Mouse (Mus musculus) lung, postnatal 4 days (tissue): ENCODE results near the gene Cd200r4.
"Not testable (repeated sequence)": the region's sequence is repeated elsewhere in the genome, so short reads cannot be mapped to it uniquely, and the experiment has no call there.

Experiments
- DNase-seq, 2 experiments: peaks; one replicate each; pipeline ENCODE4 v3.0.0; 2021

Gene Cd200r4

GRCm38 (mm10) chr16:44811544-44811943 lies at the start of gene Cd200r4:
Gene Cd200r4 (plus strand): TSS chr16:44811733.
- no peak for DNase-seq

DNA sequence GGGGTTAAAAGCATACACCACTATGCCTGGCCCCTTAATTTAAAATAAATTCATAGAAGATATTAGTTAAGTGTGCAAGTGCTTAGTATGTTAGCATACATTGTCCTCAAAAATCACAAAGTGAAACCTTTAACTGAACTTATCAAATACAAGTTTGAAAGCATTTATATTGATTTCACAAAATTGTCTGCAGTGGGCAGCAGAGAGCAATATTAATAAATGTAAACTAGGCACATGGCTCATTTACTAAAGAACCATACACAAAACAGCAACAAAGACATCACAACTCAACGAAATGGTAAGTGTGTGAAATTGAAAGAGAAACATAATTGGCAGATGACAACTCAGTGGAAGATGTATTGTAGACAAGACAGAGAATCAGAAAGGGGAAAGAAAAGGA lies 49.7 kb upstream of the Cd200r4 start:
- DNase-seq, result no peak

DNA sequence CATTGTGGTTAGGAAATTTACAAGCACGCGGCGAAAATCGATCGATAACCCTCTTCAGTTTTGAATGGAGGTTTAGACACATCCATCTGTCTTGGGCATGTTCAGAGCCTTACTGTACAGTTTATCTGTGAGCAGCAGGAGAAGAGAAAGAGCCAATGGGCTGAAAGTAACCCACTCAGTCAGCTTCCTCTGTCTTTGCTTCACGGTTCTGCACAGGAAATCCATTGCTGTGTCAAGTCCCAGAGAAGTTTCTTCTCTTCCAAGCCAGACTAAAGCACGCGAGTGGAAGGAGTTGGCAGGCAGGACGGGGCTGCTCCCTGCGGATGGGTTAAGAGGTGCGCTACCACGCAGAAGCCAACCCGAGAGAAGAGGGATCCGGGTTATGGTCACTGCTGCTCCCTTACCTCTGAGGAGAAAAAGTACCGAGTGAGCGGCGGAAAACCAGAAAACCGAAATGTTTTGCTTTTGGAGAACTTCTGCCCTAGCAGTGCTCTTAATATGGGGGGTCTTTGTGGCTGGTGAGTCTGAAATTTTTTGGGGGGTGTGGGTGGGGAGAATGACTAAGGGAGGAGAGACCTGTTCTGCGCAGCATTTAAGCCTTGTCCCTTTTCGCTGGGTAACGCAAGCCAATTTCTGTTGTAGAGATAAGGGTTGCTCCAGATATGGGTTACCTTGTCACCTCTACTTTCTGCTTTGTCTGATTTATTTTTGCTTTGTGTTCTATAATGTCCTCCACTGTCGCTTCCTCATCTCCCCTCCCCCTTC lies 45.8 kb upstream of the Cd200r4 start, which contains the start of gene Cd200r1:
Gene Cd200r1, plus strand, starts transcription at position 182 of the 765 bp plus-strand sequence.
- DNase-seq, result no peak

- no peak for DNase-seq
Observed at GRCm38 (mm10) chr16:44766320-44766892, 45.1 kb upstream of the Cd200r4 start.

GRCm38 (mm10) chr16:44767506-44767905 lies 44.0 kb upstream of the Cd200r4 start:
- no peak for DNase-seq

- no peak for DNase-seq
Observed at GRCm38 (mm10) chr16:44767967-44768366, 43.6 kb upstream of the Cd200r4 start.

DNA sequence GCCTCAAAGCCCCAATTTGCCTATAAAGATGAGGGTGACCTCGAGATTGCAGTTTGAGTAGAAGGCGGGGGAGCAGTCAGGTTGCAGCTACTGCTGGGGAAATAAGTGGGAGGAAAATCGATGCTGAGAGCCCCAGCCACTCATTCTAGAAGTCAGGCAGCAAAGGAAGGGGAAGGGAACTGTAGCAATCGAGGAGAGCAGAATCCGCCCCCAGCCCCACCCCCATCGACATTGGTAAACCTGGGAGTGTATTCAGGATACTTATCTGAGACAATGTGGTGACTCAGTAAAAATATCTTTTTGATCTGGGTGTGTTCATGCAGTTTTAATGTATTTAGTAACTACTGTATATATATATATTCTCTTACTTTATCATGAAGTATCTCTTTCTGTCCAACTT lies 39.0 kb upstream of the Cd200r4 start:
- no peak for DNase-seq

DNA sequence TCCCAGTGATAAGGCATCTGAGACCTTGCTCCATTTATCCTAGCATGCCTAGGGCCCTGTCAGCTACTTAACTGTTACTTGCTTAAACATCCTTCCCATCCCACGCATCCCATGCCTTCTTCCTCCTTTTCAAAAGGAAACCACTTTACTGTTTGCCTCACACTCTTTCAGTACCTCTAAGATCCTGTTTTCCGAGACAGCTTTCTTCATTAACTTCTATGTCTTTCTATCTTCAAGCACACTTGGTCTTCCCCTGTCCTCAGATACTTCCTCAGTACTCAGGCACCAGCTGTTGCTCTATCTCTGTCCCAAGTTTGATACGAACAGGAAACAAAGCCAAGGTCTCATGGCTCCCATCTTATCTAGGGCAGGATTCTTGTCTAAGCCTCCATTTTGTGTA lies 37.9 kb upstream of the Cd200r4 start:
- no peak for DNase-seq

GRCm38 (mm10) chr16:44774201-44774600 lies 37.3 kb upstream of the Cd200r4 start:
- DNase-seq, result no peak

DNA sequence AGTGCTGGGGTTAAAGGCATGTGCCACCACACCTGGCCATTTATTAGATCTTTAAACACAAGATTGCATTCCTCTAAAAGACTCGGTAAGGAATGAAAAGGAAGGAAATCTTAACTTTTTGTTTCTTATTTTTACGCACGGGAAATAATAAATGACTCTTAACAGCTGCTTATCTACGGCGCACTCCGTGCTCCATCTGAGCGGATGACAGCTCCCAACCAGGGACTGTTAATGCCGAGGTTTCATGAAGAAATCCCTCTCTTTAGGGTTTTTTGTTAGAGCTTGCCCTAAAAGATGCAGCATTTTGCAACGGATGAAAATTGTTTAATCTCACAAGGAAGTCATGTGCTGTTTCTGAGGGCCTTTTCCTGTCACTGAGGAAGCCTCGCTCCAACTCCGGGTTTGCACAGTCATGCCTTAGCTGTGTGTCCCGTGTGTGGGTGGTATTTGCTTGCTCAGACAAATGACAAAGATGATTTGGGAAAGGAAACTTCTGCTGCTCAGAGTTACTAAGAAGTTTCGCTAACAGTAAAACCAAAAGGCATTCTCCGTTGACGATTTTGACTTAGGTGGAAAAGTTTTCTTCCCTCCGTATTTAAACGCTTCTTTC lies 32.9 kb upstream of the Cd200r4 start:
- peak; percentile 46 to 51 for DNase-seq

- DNase-seq, result no peak
Observed at GRCm38 (mm10) chr16:44779494-44779893, 32.0 kb upstream of the Cd200r4 start.

DNA sequence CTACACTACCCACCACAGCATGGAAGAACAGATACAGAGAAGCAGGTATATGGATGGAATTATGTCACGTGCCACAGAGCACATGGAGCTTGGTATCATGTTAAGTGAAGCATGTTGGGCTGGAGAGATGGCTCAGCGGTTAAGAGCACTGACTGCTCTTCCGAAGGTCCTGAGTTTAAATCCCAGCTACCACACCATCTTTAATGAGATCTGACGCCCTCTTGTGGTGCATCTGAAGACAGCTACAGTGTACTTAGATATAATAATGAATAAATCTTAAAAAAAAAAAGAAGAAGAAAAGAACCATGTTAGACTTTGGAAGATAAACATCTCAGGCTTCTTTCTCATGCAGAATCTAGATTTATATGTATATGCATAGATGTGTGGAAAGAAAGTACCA lies 30.8 kb upstream of the Cd200r4 start:
- DNase-seq, result no peak

DNA sequence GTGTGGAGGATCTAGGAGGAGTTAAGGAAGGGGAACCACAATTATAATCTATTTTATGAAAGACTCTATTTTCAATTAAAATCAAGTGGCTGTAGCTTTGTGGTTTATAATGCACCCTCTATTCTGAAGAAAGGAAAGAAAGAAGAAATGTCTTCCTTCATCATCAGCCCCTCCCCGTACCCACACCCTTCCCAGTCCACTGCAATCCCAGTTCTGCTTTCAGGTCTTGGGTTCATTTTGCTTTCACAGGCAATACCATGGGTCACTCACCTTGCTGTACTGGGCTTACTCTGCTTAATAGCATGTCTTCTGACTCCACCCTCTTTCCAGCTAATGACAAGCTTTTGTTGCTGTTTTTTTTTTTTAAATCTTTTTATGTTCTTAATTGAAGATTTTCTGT lies 24.6 kb upstream of the Cd200r4 start:
- DNase-seq, result no peak

- no peak for DNase-seq
Observed at GRCm38 (mm10) chr16:44794416-44794815, 17.1 kb upstream of the Cd200r4 start.

GRCm38 (mm10) chr16:44805976-44806375 lies 5.6 kb upstream of the Cd200r4 start:
- no peak for DNase-seq

DNA sequence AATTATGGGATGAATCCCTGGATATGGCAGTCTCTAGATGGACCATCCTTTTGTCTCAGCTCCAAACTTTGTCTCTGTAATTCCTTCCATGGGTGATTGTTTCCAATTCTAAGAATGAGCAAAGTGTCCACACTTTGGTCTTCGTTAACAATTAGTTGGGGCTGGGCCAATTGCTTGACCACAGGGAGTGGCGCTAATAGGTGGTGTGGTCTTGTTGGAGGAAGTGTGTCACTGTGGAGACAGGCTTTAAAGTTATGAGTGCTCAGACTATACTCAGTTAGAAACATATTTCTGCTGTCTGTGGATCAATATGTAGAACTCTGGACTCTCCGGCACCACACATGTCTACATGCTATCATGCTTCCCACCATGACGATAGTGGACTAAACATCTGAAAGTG lies 1.3 kb upstream of the Cd200r4 start:
- DNase-seq, result not testable (repeated sequence)

- no peak for DNase-seq
Observed at GRCm38 (mm10) chr16:44812468-44813065, 1.0 kb downstream of the Cd200r4 start.

DNA sequence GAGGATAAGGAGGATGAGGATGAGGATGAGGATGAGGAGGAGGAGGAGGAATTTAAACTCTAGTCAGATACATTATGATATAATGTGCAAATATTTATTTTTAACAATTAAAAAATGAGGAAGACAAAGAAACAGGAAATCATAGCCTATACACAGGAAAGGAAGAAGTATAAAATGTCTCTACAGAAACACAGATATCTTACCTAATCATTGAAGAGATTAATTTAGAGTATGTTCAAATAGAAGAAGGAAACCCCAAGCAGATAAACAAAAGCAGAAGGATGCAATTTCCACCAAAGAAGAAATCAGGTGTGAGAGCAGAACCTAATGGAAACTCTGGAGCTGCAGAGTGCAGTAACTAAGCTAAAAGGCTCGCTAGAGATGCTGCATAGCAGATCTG lies 6.5 kb downstream of the Cd200r4 start:
- DNase-seq, result no peak

GRCm38 (mm10) chr16:44820545-44820944 lies 9.0 kb downstream of the Cd200r4 start:
- DNase-seq, result no peak

DNA sequence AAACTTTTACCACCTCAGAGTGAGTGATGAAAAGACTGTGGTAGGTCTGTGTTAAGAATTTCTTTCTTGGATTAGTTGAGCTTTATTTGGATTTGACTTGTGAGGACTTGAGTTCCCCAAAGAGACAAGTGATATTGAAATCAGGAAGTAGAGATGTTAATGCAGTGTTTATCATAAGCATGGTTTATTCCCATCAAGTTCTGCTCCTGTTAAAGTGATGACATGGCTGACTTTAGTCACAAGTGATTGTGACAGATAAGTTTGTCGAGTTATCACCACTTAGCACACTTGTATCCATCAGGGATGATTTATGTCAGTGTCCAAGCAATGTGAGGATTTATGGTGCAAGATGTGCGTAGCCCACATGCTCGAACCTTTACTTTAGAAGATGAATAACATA lies 20.8 kb downstream of the Cd200r4 start:
- DNase-seq, result no peak

DNA sequence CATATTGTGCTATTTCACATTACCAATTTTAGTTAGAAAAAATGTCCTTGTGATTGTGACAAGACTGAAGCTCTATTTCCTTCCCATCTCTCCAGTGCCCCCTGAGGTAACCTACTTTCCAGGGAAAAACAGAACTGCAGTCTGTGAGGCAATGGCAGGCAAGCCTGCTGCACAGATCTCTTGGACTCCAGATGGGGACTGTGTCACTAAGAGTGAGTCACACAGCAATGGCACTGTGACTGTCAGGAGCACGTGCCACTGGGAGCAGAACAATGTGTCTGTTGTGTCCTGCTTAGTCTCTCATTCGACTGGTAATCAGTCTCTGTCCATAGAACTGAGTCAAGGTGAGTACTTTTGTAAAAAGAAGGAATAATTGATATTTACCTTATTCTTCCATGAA lies 21.7 kb downstream of the Cd200r4 start:
- DNase-seq, result not testable (repeated sequence)

GRCm38 (mm10) chr16:44866797-44867196 lies 55.3 kb downstream of the Cd200r4 start, which contains the start of gene Cd200r2:
Gene Cd200r2 (plus strand): TSS chr16:44867097.
- no peak for DNase-seq

DNA sequence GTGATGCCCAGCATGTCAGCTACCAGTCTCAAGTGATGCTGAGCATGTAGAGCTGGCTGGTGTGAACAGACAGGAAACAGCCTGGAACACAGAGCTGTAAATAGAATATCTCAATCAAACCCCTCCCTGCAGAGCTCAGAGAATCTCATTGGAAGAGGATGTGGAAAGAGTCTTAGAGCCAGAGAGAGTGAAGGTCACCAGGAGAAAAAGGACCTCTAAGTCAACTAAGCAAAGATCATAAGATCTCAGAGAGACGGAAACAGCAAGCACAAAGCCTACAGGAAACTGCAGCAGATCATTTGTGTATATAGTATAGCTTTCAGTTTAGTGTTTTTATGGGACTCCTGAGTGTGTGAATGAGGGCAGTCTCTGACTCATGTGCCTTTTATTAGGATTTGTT lies 63.6 kb downstream of the Cd200r4 start:
- DNase-seq, result no peak

GRCm38 (mm10) chr16:44876625-44877024 lies 65.1 kb downstream of the Cd200r4 start:
- DNase-seq, result no peak
